Mouse (Mus musculus) brain, adult 2 months (tissue): ENCODE data around the gene Fdx1.
A peak's percentile ranks its signal among the peaks of the same experiment; 100 is the strongest.

Source experiments
- DNase-seq: peaks from one replicate; pipeline ENCODE4 v3.0.0; 2011; ENCODE audit warnings: low read depth, low spot score

Fdx1 gene

GRCm38 (mm10) chr9:51961190-51961909 is 2.0 kb downstream of the Fdx1 start:
- DNase-seq = no peak

GRCm38 (mm10) chr9:51960331-51960730 is 3.0 kb downstream of the Fdx1 start:
- no peak for DNase-seq

- DNase-seq = peak; percentile 52
Measured at GRCm38 (mm10) chr9:51958981-51959380, 4.4 kb downstream of the Fdx1 start.

- DNase-seq = no peak
Measured at GRCm38 (mm10) chr9:51957025-51957424, 6.3 kb downstream of the Fdx1 start.

GRCm38 (mm10) chr9:51956484-51956883 is 6.9 kb downstream of the Fdx1 start:
- DNase-seq = no peak

GRCm38 (mm10) chr9:51951337-51951736 is 12.0 kb downstream of the Fdx1 start:
- peak; percentile 56 for DNase-seq

GRCm38 (mm10) chr9:51950667-51951066 is 12.7 kb downstream of the Fdx1 start:
- DNase-seq = no peak

- DNase-seq = no peak
Measured at GRCm38 (mm10) chr9:51950225-51950624, 13.1 kb downstream of the Fdx1 start.

GRCm38 (mm10) chr9:51943934-51944333 is 19.4 kb downstream of the Fdx1 start:
- DNase-seq = no peak

GRCm38 (mm10) chr9:51934641-51935040 is 28.7 kb downstream of the Fdx1 start:
- peak; percentile 47 for DNase-seq

- DNase-seq = no peak
Measured at GRCm38 (mm10) chr9:51931997-51932396, 31.4 kb downstream of the Fdx1 start.

- DNase-seq = no peak
Measured at GRCm38 (mm10) chr9:51931054-51931690, 32.2 kb downstream of the Fdx1 start.

- DNase-seq = no peak
Measured at GRCm38 (mm10) chr9:51929972-51930371, 33.4 kb downstream of the Fdx1 start.

- no peak for DNase-seq
Measured at GRCm38 (mm10) chr9:51928659-51929058, 34.7 kb downstream of the Fdx1 start.

GRCm38 (mm10) chr9:51928116-51928515 is 35.2 kb downstream of the Fdx1 start:
- no peak for DNase-seq

- no peak for DNase-seq
Measured at GRCm38 (mm10) chr9:51927680-51928079, 35.7 kb downstream of the Fdx1 start.

- DNase-seq = no peak
Measured at GRCm38 (mm10) chr9:51926629-51927028, 36.7 kb downstream of the Fdx1 start.

GRCm38 (mm10) chr9:51924551-51925081 is 38.7 kb downstream of the Fdx1 start:
- DNase-seq = peak; percentile 79

- DNase-seq = peak; percentile 80
Measured at GRCm38 (mm10) chr9:51922756-51923155, 40.6 kb downstream of the Fdx1 start.

- no peak for DNase-seq
Measured at GRCm38 (mm10) chr9:51915580-51915979, 47.8 kb downstream of the Fdx1 start.

- DNase-seq = no peak
Measured at GRCm38 (mm10) chr9:51914481-51915120, 48.8 kb downstream of the Fdx1 start.

GRCm38 (mm10) chr9:51908838-51909237 is 54.5 kb downstream of the Fdx1 start:
- peak; percentile 89 for DNase-seq

- no peak for DNase-seq
Measured at GRCm38 (mm10) chr9:51908255-51908654, 55.1 kb downstream of the Fdx1 start.
